Mouse (Mus musculus) thymus, postnatal 4 days (tissue): ENCODE measurements around the gene Mrps22.
A peak's percentile ranks its signal among the peaks of the same experiment; 100 is the strongest.

Experiments used
- DNase-seq: peaks from one replicate; pipeline ENCODE4 v3.0.0; 2021

The Mrps22 gene

GRCm38 (mm10) chr9:98601156-98601836, at the start of gene Mrps22:
Gene Mrps22 (minus strand): TSS chr9:98601660.
- peak; percentile 78 for DNase-seq

- DNase-seq: no peak
Observed at GRCm38 (mm10) chr9:98650547-98650946, 49.1 kb upstream of the Mrps22 start.

- DNase-seq: no peak
Observed at GRCm38 (mm10) chr9:98647418-98647817, 46.0 kb upstream of the Mrps22 start.

- DNase-seq: peak; percentile 69
Observed at GRCm38 (mm10) chr9:98645750-98646149, 44.3 kb upstream of the Mrps22 start.

- DNase-seq: no peak
Observed at GRCm38 (mm10) chr9:98642126-98642525, 40.7 kb upstream of the Mrps22 start.

- DNase-seq: no peak
Observed at GRCm38 (mm10) chr9:98633287-98634162, 32.1 kb upstream of the Mrps22 start.

- DNase-seq: peak; percentile 53
Observed at GRCm38 (mm10) chr9:98628480-98628879, 27.0 kb upstream of the Mrps22 start.

- DNase-seq: no peak
Observed at GRCm38 (mm10) chr9:98604896-98605295, 3.4 kb upstream of the Mrps22 start.

- DNase-seq: no peak
Observed at GRCm38 (mm10) chr9:98601837-98602359, 438 bp upstream of the Mrps22 start.

- DNase-seq: no peak
Observed at GRCm38 (mm10) chr9:98600094-98600493, 1.4 kb downstream of the Mrps22 start.

GRCm38 (mm10) chr9:98583852-98584251, 17.6 kb downstream of the Mrps22 start:
- DNase-seq: no peak

- DNase-seq: peak; percentile 99
Observed at GRCm38 (mm10) chr9:98563137-98564126, 38.0 kb downstream of the Mrps22 start, which contains the start of gene Copb2. Gene Copb2 (plus strand): TSS chr9:98563721.

- no peak for DNase-seq
Observed at GRCm38 (mm10) chr9:98544042-98544441, 57.4 kb downstream of the Mrps22 start.
